ENCODE assay signal across 9 mouse cellular contexts in genomic region chr6:66953951-66954519, GRCm38 (mm10). TPM values are rescaled to one million over a fixed set of nuclear protein-coding genes. Genes with fewer than 3 reads are reported as not detected.
DNase-seq lines count a peak whose midpoint lies in the region; ATAC-seq and TF ChIP-seq lines count a peak whose summit lies in the region.
"Had no signal": no experiment of that assay in that cellular context is flagged by ENCODE, and none has a peak within 500 bp of the region (broad histone marks: within the 10 kb centered on the region; RNA-seq: fewer than 3 reads in every experiment).

No protein-coding gene starts in this region.

- H3K4me3 ChIP-seq in gastrocnemius, adult 2 months: peak overlapping the region; percentile 2; the same call in 1 of the 2 replicates
- H3K4me3 ChIP-seq in MEL (ENCODE audit: control insufficient read depth in 1 of 2, insufficient read depth in 1 of 2, low read depth in 2 of 2, low read length in 2 of 2): peak overlapping the region in 1 of 2 experiments; percentile 52; a peak in 2 of 4 replicates
- no peak overlapping the region for H3K4me3 ChIP-seq in kidney, embryonic 14.5 days (ENCODE audit: low read length)
- no peak overlapping the region for H3K4me3 ChIP-seq in forebrain, embryonic 11.5 days (ENCODE audit: low read depth, low read length)

- ATAC-seq in kidney, embryonic 14.5 days (ENCODE audit: low FRiP score, low TSS enrichment): peak; percentile 66; the same call in 1 of the 2 replicates
- ATAC-seq in megakaryocyte progenitor cell, adult 5-6 weeks (replicated peaks; ENCODE audit: poor library complexity): peak; percentile 74
- no peak for ATAC-seq in forebrain, embryonic 11.5 days (replicated peaks; ENCODE audit: low FRiP score)

- TF ChIP-seq RAD21 in MEL (IDR thresholded peaks at IDR 0.05; ENCODE audit: low read depth, low read length): no peak

- no peak overlapping the region for H3K27ac ChIP-seq in gastrocnemius, adult 2 months
- peak overlapping the region; percentile 99 for H3K27ac ChIP-seq in MEL (ENCODE audit: control insufficient read depth, low read depth, low read length)
- H3K27ac ChIP-seq in kidney, embryonic 14.5 days (ENCODE audit: low read depth, low read length): 0 out of 2 replicates have a peak overlapping the region, but pooled peaks have one; percentile 30
- no peak overlapping the region for H3K27ac ChIP-seq in forebrain, embryonic 11.5 days (ENCODE audit: low read depth, low read length)
- H3K27ac ChIP-seq: macrophage had no signal

- H3K36me3 ChIP-seq in MEL (ENCODE audit: control insufficient read depth in 1 of 2, insufficient read depth in 2 of 2, low read length in 2 of 2): peaks cover 0 to 63% of the 10 kb centered on the region in 2 experiments; a peak in 2 of 4 replicates
- no peaks in the 10 kb centered on the region for H3K36me3 ChIP-seq in kidney, embryonic 14.5 days (ENCODE audit: control insufficient read depth, insufficient read depth, low read length)
- H3K36me3 ChIP-seq in forebrain, embryonic 11.5 days (ENCODE audit: control insufficient read depth, insufficient read depth, low read length): no peaks in the 10 kb centered on the region

- no peaks in the 10 kb centered on the region for H3K27me3 ChIP-seq in MEL (ENCODE audit: control insufficient read depth in 1 of 2, insufficient read depth in 2 of 2, low read length in 2 of 2)
- no peaks in the 10 kb centered on the region for H3K27me3 ChIP-seq in kidney, embryonic 14.5 days (ENCODE audit: control insufficient read depth, insufficient read depth, low read length)
- H3K27me3 ChIP-seq in forebrain, embryonic 11.5 days (ENCODE audit: control insufficient read depth, insufficient read depth, low read length): no peaks in the 10 kb centered on the region

- no peak for TF ChIP-seq CTCF in gastrocnemius, adult 2 months (IDR thresholded peaks at IDR 0.05)
- TF ChIP-seq CTCF in MEL (IDR thresholded peaks at IDR 0.05 in 2 of 3, conservative IDR thresholded peaks at IDR 0.05 in 1 of 3; ENCODE audit: control insufficient read depth in 1 of 3, insufficient read depth in 1 of 3, low read depth in 2 of 3, low read length in 3 of 3, poor library complexity in 1 of 3, severe bottlenecking in 1 of 3): no peak

- no peak overlapping the region for H3K4me2 ChIP-seq in kidney, embryonic 14.5 days (replicated peaks; ENCODE audit: low read depth, low read length)
- no peak overlapping the region for H3K4me2 ChIP-seq in forebrain, embryonic 11.5 days (ENCODE audit: low read depth, low read length, severe bottlenecking)

- TF ChIP-seq POLR2A in MEL (IDR thresholded peaks at IDR 0.05; ENCODE audit: control insufficient read depth in 1 of 2, insufficient read depth in 1 of 2, low read depth in 1 of 2, low read length in 2 of 2, poor library complexity in 1 of 2): peak in 1 of 2 experiments; percentile 61; a peak in 2 of 4 replicates

- WGBS in kidney, embryonic 14.5 days: 75% methylated on average over 11 of the region's 11 CpGs
- 90% methylated on average over 11 of the region's 11 CpGs for WGBS in forebrain, embryonic 11.5 days

- peak overlapping the region; percentile 68 for H3K9ac ChIP-seq in MEL (ENCODE audit: control insufficient read depth, low read depth, low read length, poor library complexity, severe bottlenecking)
- H3K9ac ChIP-seq in kidney, embryonic 14.5 days (ENCODE audit: low read depth, low read length): no peak overlapping the region
- H3K9ac ChIP-seq in forebrain, embryonic 11.5 days (ENCODE audit: low read length): no peak overlapping the region

- peaks cover 30 to 51% of the 10 kb centered on the region in 2 experiments for H3K4me1 ChIP-seq in MEL (ENCODE audit: control insufficient read depth in 1 of 2, insufficient read depth in 2 of 2, low read length in 2 of 2)
- H3K4me1 ChIP-seq in kidney, embryonic 14.5 days (ENCODE audit: control insufficient read depth, insufficient read depth, low read length): no peaks in the 10 kb centered on the region
- no peaks in the 10 kb centered on the region for H3K4me1 ChIP-seq in forebrain, embryonic 11.5 days (replicated peaks; ENCODE audit: control insufficient read depth, insufficient read depth, low read length)

- peak; percentile 92 to 99 for TF ChIP-seq EP300 in MEL (IDR thresholded peaks at IDR 0.05; ENCODE audit: low read depth in 1 of 2, low read length in 2 of 2)

- intact Hi-C loops in gastrocnemius, adult 2 months (cut with DNase I): no loop called here

- no peaks in the 10 kb centered on the region; the same call in 1 of the 2 replicates for H3K79me2 ChIP-seq in MEL (ENCODE audit: control insufficient read depth, insufficient read depth, low read length, poor library complexity)

- DNase-seq in gastrocnemius, adult 2 months: no peak
- no peak for DNase-seq in gastrocnemius, postnatal 25 days
- DNase-seq in MEL (ENCODE audit: low read depth, low spot score): peak; percentile 90
- no peak for DNase-seq in spleen, postnatal 4 days (ENCODE audit: low spot score in 2 of 2)
- DNase-seq in forebrain, embryonic 11.5 days (ENCODE audit: low spot score): no peak
- DNase-seq in ovary, adult 18-20 months (ENCODE audit: low spot score): no peak

- H3K9me3 ChIP-seq in MEL (replicated peaks; ENCODE audit: insufficient read depth, low read length): no peaks in the 10 kb centered on the region
- H3K9me3 ChIP-seq in kidney, embryonic 14.5 days (ENCODE audit: control insufficient read depth, low read length): no peaks in the 10 kb centered on the region
- H3K9me3 ChIP-seq in forebrain, embryonic 11.5 days (ENCODE audit: control insufficient read depth, low read length): no peaks in the 10 kb centered on the region

TF ChIP-seq in MEL, 35 proteins besides CTCF, POLR2A, EP300 and RAD21:
- TF ChIP-seq ZNF384 (IDR thresholded peaks at IDR 0.05; ENCODE audit: low read depth, low read length): peak; percentile 94
- peak; percentile 82 for TF ChIP-seq TCF12 (IDR thresholded peaks at IDR 0.05; ENCODE audit: low read depth, low read length)
- no peak for TF ChIP-seq BHLHE40 (IDR thresholded peaks at IDR 0.05; ENCODE audit: borderline replicate concordance, low read depth, low read length)
- TF ChIP-seq MYB (IDR thresholded peaks at IDR 0.05; ENCODE audit: low read depth, low read length): peak; percentile 98
- TF ChIP-seq GATA1 (IDR thresholded peaks at IDR 0.05; ENCODE audit: low read depth, low read length): peak; percentile 74
- no peak for TF ChIP-seq ZKSCAN1 (IDR thresholded peaks at IDR 0.05; ENCODE audit: low read depth, low read length)
- TF ChIP-seq HCFC1 (IDR thresholded peaks at IDR 0.05; ENCODE audit: low read depth, low read length): no peak
- TF ChIP-seq ETS1 (IDR thresholded peaks at IDR 0.05; ENCODE audit: low read depth, low read length): peak; percentile 88
- TF ChIP-seq ZMIZ1 (IDR thresholded peaks at IDR 0.05; ENCODE audit: low read depth, low read length): no peak
- no peak for TF ChIP-seq GABPA (IDR thresholded peaks at IDR 0.05; ENCODE audit: low read depth, low read length)
- peak; percentile 64; the same call in 1 of the 2 replicates for TF ChIP-seq SIN3A (IDR thresholded peaks at IDR 0.05; ENCODE audit: low read length)
- no peak for TF ChIP-seq MXI1 (IDR thresholded peaks at IDR 0.05; ENCODE audit: low read depth, low read length)
- TF ChIP-seq ELF1 (IDR thresholded peaks at IDR 0.05; ENCODE audit: low read depth, low read length): no peak
- peak; percentile 67 for TF ChIP-seq TAL1 (IDR thresholded peaks at IDR 0.05; ENCODE audit: low read length)
- TF ChIP-seq MAFK (IDR thresholded peaks at IDR 0.05; ENCODE audit: borderline replicate concordance, low read depth, low read length): no peak
- TF ChIP-seq MYC (IDR thresholded peaks at IDR 0.05; ENCODE audit: low read depth, low read length): peak; percentile 69; the same call in 1 of the 2 replicates
- no peak for TF ChIP-seq POLR2AphosphoS2 (IDR thresholded peaks at IDR 0.05; ENCODE audit: low read length)

RNA-seq across cellular contexts. Expression of gene Gng12, which starts 57.8 kb away (rescaled TPM):
- 10 to 100 TPM; 28.0 to 28.9 TPM for total RNA-seq in gastrocnemius, adult 2 months (2021)
- 10 to 100 TPM; 23.8 to 32.3 TPM for total RNA-seq in gastrocnemius, postnatal 25 days (2021)
- 13.1 and 16.8 TPM in 2 replicates for total RNA-seq in MEL (2012; rRNA removed)
- 10 to 100 TPM in 1 of 2 experiments, not detected in 1; 44.0 TPM for polyA plus RNA-seq in MEL (2012; ENCODE audit: insufficient read depth in 1 of 2, insufficient read length in 2 of 2, low read depth in 1 of 2, low replicate concordance in 2 of 2, missing spikeins in 1 of 2)
- polyA plus RNA-seq in kidney, embryonic 14.5 days (2014; fragmentation: Nextera tagmentation; extraction: Ambion mirVana): 76.6 and 108 TPM in 2 replicates
- total RNA-seq in megakaryocyte progenitor cell, adult 5-6 weeks (2015): 190 and 214 TPM in 2 replicates
- total RNA-seq in megakaryocyte progenitor cell, adult 5-6 weeks (2017): 115 and 154 TPM in 2 replicates
- polyA plus RNA-seq in forebrain, embryonic 11.5 days (2014; fragmentation: Nextera tagmentation; extraction: Ambion mirVana): 43.5 and 46.2 TPM in 2 replicates

Comparison
In these comparisons a context has a peak if more than half of its experiments do, and no peak if none do; other contexts are left out.
1. H3K27ac ChIP-seq: peak in MEL (single experiment) and kidney, embryonic 14.5 days (single experiment); none in gastrocnemius, adult 2 months (single experiment) and forebrain, embryonic 11.5 days (single experiment).